Mouse (Mus musculus): Measurements from ENCODE around the gene Krt35. TPM values are rescaled to one million over a fixed set of nuclear protein-coding genes. Genes with fewer than 3 reads are reported as not detected.

The Krt35 gene
- total RNA-seq (2021) = not detected

DNA sequence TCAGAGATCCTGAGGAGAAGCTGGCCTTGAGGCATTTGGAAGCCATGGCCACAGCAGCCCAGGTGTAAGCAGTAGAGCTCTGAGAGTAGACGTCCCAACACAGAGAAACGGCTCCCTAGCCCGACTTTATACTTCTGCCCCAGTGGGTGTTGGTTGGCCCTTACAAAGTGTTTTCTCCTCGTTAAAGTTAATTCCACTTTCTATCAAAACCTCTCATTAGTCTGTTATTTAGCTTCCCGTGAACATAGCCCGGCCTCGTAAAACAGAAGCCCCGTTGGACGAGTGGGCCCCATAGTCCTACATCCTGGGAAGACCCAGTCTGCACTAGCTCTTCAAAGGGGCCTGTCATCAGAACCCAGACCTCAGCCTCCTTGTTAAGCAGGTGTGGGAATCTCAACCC is at the start of gene Krt35:
Krt35 (minus strand) TSS at position 101 of the 400 bp plus-strand sequence.
- intact Hi-C loops (cut with DNase I) = no loop called here
- DNase-seq (ENCODE audit: low spot score in 2 of 2) = no peak

- DNase-seq (ENCODE audit: low spot score in 2 of 2) = no peak
- intact Hi-C loops (cut with DNase I) = no loop called here
Measured at GRCm38 (mm10) chr11:100145104-100145503, 49.1 kb upstream of the Krt35 start.

GRCm38 (mm10) chr11:100140966-100141365 is 44.9 kb upstream of the Krt35 start:
- intact Hi-C loops (cut with DNase I) = no loop called here

GRCm38 (mm10) chr11:100139391-100139790 is 43.4 kb upstream of the Krt35 start:
- intact Hi-C loops (cut with DNase I) = no loop called here
- DNase-seq (ENCODE audit: low spot score in 2 of 2) = no peak

More at GRCm38 (mm10) chr11:100140966-100141365, 44.9 kb upstream of the Krt35 start:
- DNase-seq (ENCODE audit: low spot score in 2 of 2) = no peak

- no peak for DNase-seq (ENCODE audit: low spot score in 2 of 2)
- intact Hi-C loops (cut with DNase I) = no loop called here
Measured at GRCm38 (mm10) chr11:100138809-100139208, 42.8 kb upstream of the Krt35 start.

DNA sequence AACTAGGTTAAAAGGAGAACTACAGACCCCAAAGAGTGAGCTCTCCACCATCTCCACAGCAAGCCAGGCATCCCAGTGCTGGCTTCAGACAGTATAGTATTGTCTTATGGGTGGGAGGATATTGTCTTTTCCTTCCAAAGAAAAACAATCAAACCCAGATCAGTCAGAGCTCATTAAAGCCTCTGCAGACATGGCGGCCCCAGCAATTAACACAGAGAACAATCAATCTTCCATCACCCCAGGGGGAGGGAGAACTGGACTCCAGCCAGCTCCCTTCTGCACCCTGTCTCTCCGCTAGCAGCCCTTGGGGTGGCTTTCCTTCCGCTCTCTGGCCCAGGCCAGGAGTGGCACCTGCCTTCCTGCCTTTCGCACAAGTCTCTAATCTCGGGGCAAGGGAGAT is 41.7 kb upstream of the Krt35 start:
- no peak for DNase-seq (ENCODE audit: low spot score in 2 of 2)
- intact Hi-C loops (cut with DNase I) = no loop called here

DNA sequence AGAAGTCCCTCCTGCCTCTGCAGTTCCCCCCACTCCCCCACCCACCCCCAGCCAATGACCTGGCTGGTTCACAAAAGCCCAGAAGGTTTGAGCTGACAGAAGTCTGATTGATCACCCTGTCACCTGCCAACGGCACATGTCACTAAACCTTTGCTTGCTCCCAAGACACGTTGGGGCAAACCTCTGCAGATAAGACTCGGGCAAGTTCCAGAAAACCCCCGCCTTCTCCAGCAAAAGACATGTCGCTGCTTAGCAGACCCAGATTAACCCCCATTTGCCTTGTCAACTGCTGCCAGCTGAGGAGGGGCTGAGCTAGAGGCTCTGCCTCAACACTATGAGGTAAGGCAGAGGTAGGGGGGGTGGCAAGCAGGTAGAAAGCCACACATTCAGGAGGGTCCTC is 40.5 kb upstream of the Krt35 start:
- DNase-seq (ENCODE audit: low spot score in 2 of 2) = no peak

DNA sequence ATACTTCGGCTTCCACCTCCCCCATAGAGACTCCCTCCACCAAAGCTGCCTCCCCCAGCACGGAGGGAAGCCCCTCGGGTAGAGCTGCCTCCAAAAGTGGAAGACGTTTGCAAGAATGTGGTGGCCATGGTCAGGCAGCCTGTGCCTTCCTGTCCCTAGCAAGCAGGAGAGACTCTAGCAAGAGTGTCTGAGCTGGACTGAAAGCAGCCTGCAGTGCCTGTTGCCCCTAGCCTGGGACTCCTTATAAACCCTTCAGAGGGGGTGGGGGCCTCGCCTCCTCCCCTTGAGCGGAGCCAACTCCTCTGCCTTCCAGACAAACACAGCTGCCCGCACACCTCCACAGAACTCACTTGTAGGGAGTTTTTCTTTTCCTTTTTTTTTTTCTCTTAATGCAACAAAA is 39.7 kb upstream of the Krt35 start, which contains the start of gene Krt15:
Krt15 (minus strand) TSS at position 198 of the 400 bp plus-strand sequence.
- DNase-seq (ENCODE audit: low spot score in 2 of 2) = no peak
- intact Hi-C loops (cut with DNase I) = no loop called here

More for the DNA sequence above, 40.5 kb upstream of the Krt35 start:
- intact Hi-C loops (cut with DNase I) = no loop called here

DNA sequence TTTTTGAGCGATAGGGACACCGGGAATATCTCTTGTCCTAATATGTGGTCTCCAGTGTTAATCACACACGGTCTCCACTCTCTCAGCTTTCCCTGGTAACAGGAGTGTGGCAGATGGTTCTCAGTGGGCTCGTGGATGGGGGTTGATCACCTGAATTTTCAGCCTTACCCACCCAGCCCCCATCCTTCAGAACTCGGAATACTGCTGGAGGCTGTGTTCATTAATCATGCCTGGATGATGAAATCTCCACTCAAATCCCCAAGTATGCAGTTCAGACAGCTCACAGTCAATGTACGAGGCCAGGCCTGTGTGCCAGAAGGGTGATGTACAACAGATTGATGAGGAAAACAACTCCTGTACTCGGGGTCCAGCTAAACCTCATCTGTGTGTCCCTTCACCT is 28.9 kb upstream of the Krt35 start:
- DNase-seq (ENCODE audit: low spot score in 2 of 2) = no peak
- intact Hi-C loops (cut with DNase I) = no loop called here

DNA sequence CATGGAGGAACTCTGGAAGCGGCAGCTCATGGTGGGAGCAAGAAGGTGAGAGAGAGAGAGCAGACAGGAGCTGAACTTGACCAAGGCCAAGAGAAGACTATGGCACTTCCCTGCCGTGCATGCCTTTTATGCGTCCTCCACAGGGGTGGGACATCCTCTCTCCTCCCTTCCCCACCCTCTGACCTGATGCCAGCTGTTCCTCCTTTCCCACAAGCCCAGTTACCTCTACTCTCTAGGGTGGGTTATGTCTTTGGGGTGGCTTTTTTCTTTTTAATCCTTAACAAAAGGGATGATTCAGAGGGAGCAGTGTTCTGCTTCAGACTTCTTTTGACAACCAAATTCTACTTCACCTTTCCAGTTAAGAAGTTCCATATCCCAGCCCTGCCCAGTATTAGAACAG is 25.4 kb upstream of the Krt35 start, which contains the start of gene Krt13:
Krt13 (minus strand) TSS at position 101 of the 400 bp plus-strand sequence.
- intact Hi-C loops (cut with DNase I) = no loop called here
- no peak for DNase-seq (ENCODE audit: low spot score in 2 of 2)

GRCm38 (mm10) chr11:100120331-100120730 is 24.3 kb upstream of the Krt35 start:
- intact Hi-C loops (cut with DNase I) = no loop called here
- no peak for DNase-seq (ENCODE audit: low spot score in 2 of 2)

DNA sequence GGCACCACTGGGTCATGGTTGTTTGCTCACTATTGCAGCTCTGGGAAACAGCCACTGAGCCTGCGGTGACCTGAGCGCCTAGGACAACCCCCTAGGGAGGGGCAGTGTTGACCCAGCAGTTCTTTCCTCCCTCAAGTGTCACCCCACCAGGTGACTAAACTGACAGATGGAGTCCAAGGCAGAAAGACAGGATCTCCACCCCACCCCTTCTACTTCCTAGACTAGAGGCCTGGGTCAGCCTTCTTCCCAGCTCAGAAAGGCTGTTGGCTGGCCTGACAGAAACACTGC is 17.6 kb upstream of the Krt35 start:
- intact Hi-C loops (cut with DNase I) = no loop called here
- DNase-seq (ENCODE audit: low spot score in 2 of 2) = no peak

- no peak for DNase-seq (ENCODE audit: low spot score in 2 of 2)
- intact Hi-C loops (cut with DNase I) = no loop called here
Measured at GRCm38 (mm10) chr11:100112935-100113741, 17.1 kb upstream of the Krt35 start.

DNA sequence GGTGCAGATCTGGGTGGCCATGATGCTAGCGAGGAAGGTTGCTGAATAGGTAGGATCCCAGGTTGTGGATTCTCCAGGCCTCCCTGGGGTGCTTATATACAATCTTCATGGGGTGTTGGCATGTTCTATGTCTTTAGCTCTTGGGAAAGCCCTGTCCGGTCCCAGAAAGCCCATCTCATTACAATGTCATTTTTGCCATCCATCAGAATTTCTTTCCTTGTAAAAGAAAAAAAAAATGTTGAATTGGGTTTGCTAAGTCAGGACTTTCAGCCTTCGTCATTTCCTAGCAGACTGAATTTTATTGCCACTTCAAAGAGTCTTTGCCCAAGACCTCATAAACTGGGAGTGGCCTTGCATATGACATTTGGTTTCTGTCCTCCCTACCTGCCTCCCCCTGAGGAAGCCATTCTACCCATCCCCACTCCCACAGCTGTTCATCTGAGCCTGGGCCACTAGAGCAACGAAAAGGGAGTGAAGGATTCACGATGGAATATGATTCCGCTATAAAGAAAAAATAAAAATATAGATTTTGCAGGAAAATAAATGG is 9.6 kb upstream of the Krt35 start, which contains the start of gene Krt36:
Krt36 (minus strand) TSS at position 51 of the 547 bp plus-strand sequence.
- intact Hi-C loops (cut with DNase I) = no loop called here
- DNase-seq (ENCODE audit: low spot score in 2 of 2) = no peak

DNA sequence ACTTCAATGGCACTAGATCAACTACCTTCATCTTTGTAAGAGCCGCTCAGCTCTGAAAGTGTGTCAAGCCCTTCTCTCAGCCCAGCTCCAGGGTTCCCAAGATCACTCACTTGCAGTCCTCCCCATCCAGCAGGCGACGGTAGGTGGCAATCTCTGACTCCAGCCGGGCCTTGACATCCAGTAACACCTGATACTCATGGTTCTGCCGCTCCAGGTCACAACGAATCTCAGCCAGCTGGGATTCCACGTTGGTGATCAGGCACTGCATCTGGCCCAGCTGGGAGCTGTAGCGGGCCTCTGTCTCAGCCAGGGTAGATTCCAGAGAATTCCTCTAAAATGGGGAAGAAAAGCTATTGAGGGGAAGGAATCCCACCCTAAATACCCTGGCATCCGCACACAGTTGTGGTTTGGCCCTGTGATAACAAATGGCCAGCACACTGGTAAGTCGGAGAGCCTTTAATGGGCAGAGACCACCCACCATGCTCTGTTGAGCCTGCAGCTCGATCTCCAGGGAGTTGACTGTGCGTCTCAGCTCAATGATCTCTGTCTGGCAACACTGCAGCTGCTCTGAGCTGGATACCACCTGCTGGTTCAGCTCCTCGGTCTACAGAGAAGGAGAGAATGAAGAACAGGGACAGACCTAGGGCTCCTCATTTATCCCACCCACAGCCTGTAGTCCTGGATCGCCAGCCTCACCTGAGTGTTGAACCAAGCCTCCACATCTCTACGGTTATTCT is 6.8 kb upstream of the Krt35 start:
- DNase-seq (ENCODE audit: low spot score in 2 of 2) = no peak
- intact Hi-C loops (cut with DNase I) = no loop called here

GRCm38 (mm10) chr11:100100391-100100790 is 4.3 kb upstream of the Krt35 start:
- DNase-seq (ENCODE audit: low spot score in 2 of 2) = no peak
- intact Hi-C loops (cut with DNase I) = no loop called here

- intact Hi-C loops (cut with DNase I) = no loop called here
- DNase-seq (ENCODE audit: low spot score in 2 of 2) = no peak
Measured at GRCm38 (mm10) chr11:100097819-100098218, 1.8 kb upstream of the Krt35 start.

DNA sequence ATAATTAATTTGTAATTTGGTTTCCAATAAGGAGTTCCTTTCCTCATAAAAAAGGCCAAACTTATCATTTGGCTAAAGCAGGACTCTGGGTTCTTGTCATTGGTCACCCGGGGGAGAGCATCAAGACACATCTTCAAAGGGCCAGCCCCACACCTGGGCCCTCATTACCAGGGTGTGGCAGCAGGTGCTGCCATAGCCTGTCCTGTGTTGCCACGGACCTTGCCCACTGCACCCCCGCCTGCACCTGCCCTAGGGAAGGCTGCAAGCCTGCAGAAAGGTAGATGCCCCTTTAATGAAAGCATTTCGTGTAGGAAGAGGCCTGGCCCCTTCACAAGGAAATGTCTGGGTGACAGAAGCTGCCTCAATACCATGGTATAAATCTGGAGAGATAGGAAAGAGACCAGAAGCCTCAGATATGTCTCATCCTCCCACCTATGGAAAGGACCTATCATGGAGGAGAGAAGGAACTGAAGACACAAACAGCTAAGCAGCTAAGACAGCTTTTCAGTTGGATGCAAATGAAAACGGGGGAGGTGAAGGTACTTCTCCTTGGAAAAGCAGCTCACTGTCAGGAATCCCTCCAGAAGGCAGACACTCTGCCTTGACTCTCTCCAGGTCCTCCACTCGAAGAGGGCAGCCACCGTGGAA is 7.5 kb downstream of the Krt35 start:
- intact Hi-C loops (cut with DNase I) = no loop called here
- DNase-seq (ENCODE audit: low spot score in 2 of 2) = peak in 1 of 2 experiments; percentile 65

GRCm38 (mm10) chr11:100087861-100088260 is 8.2 kb downstream of the Krt35 start, which contains the start of gene Krt32:
TSS of gene Krt32 (minus strand) at chr11:100088226.
- intact Hi-C loops (cut with DNase I) = no loop called here
- no peak for DNase-seq (ENCODE audit: low spot score in 2 of 2)

DNA sequence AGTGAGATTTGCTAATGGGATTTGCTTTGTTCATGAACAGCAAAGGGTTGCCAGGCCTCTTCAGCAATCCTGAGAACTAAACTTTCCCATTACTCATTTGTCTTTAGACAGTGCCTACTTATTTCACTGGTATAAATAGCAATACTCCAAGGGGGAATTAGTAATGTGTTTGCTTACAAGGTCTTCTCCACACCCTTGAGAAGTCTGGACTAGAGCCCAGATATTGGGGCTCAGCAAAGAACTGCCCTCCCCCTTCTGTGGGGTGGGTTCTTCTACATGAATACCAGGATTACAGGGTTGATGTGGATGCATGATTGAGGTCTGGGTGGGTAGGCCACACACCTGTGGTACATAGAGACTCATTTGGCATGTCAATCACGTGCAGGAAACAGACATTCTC is 22.2 kb downstream of the Krt35 start:
- intact Hi-C loops (cut with DNase I) = no loop called here
- no peak for DNase-seq (ENCODE audit: low spot score in 2 of 2)

All from left cerebral cortex, postnatal 25 days (tissue).